Mouse (Mus musculus) heart, adult 2 months (tissue): ENCODE results near the gene Arhgap42. TPM values are rescaled to one million over a fixed set of nuclear protein-coding genes. Genes with fewer than 3 reads are reported as not detected.

Experiments used
- DNase-seq, 2 experiments: peaks; one replicate each; pipeline ENCODE4 v3.0.0; 2021
- H3K27ac ChIP-seq: fragments of 200-600 bp; 2 replicates; pipeline ENCODE4 v1.8.1; 2022
- H3K27me3 ChIP-seq: fragments of 200-500 bp; 2 replicates; pipeline ENCODE4 v1.6.1; 2012; ENCODE audit warnings: mild to moderate bottlenecking, low read length, inconsistent platforms, mixed read lengths; ENCODE audit not compliant: control insufficient read depth, insufficient read depth
- H3K36me3 ChIP-seq: fragments of 200-500 bp; 2 replicates; pipeline ENCODE4 v1.6.1; 2012; ENCODE audit warnings: low read length, inconsistent platforms; ENCODE audit not compliant: control insufficient read depth, insufficient read depth
- H3K4me1 ChIP-seq: fragments of 200-500 bp; 2 replicates; pipeline ENCODE4 v1.6.1; 2011; ENCODE audit warnings: low read length; ENCODE audit not compliant: control insufficient read depth, insufficient read depth
- H3K4me3 ChIP-seq: fragments of 200-600 bp; 2 replicates; pipeline ENCODE4 v1.8.1; 2022
- H3K79me2 ChIP-seq: fragments of 200-500 bp; replicated peaks from 2 replicates; pipeline ENCODE4 v1.6.1; 2012; ENCODE audit warnings: mild to moderate bottlenecking, inconsistent platforms, low read length, moderate library complexity, mixed read lengths; ENCODE audit not compliant: control insufficient read depth, insufficient read depth
- H3K9ac ChIP-seq: fragments of 200-500 bp; 2 replicates; pipeline ENCODE4 v1.6.1; 2012; ENCODE audit warnings: low read depth, mild to moderate bottlenecking, control low read depth, inconsistent platforms, low read length, mixed read lengths
- CTCF ChIP-seq: fragments of 200-600 bp; IDR thresholded peaks from 2 replicates; pipeline ENCODE4 v1.8.1; 2022; ENCODE audit warnings: antibody characterized with exemption, mild to moderate bottlenecking, moderate library complexity
- EP300 ChIP-seq: fragments of 200-500 bp; IDR thresholded peaks from 2 replicates; pipeline ENCODE4 v1.6.1; 2011; ENCODE audit warnings: low read depth, low read length, control low read depth; ENCODE audit not compliant: insufficient read depth
- POLR2A ChIP-seq: fragments of 200-500 bp; IDR thresholded peaks from 2 replicates; pipeline ENCODE4 v1.6.1; 2011; ENCODE audit warnings: mild to moderate bottlenecking, low read depth, low read length, control low read depth; ENCODE audit not compliant: insufficient read depth
- WGBS: fragments of 180-500 bp; shearing (Covaris S2); methylation state at CpG from one replicate; pipeline ENCODE4 v1.1.7; 2018; 5-methylcytosine and 5-hydroxymethylcytosine counted together
- intact Hi-C: fragments of 180-260 bp; cut with DNase I; formaldehyde crosslinking; loops from one replicate; pipeline ENCODE4 v1.15.1; 2025
- polyA plus RNA-seq: library from polyadenylated mRNA; depleted of rRNA; stranded (reverse); fragments of >200 nt; gene quantifications from 2 replicates; pipeline ENCODE4 v1.2.3, GENCODE M21; 2012
- total RNA-seq, 2 experiments: library from RNA; stranded (reverse); gene quantifications; 2 replicates each; pipeline ENCODE4 v1.2.3; 2021

Gene Arhgap42
- total and polyA plus RNA-seq, 3 experiments: 1.7 to 8.3 (median 8.0) TPM

DNA sequence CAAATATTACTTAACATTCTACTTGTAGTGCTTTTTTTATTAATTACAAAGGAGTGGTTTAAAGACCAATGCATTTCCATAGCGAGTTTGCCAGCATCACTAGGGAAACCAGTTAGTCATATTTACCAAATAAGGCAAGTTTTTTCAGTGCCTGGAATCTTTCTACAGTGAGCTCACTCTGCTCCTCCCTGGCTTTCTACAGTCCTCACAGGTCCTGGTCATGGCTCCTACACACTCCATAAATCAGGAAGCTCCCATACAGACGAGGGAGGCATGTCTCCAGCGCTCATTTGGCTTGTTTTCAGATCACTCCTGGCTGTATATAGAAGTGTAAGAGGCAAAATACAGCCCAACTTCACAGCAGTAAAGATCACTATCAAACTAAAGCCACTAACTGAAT, 134.1 kb downstream of the Arhgap42 start:
- Histone ChIP-seq H3K9ac (no peak overlapping the region), H3K4me1 (peaks cover 1% of the 10 kb centered on the region), H3K27me3 (no peaks in the 10 kb centered on the region), H3K79me2 (no peaks in the 10 kb centered on the region), H3K36me3 (no peaks in the 10 kb centered on the region), H3K4me3 (no peak overlapping the region), H3K27ac (no peak overlapping the region)
- no peak for DNase-seq
- 66% methylated on average over 3 of the region's 3 CpGs for WGBS
- TF ChIP-seq POLR2A (no peak), CTCF (no peak), EP300 (no peak)
- intact Hi-C loops: no loop called here

DNA sequence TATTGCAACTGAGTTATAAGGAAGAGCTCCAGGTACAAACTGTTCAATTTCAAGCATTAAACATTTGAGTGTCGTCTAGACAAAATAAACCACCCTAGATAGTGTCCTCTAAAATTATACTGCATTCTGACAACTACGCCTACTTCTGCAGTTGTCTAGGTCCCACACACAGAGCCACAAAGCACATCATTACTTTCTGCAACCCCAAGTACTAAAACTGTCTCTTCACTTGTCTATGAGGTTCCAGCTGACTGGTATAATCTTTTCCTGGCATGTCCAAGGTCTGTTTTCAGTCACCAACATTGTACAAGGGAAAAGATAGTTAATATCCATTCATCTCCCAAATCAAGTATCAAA, 136.8 kb downstream of the Arhgap42 start:
- Histone ChIP-seq H3K79me2 (no peaks in the 10 kb centered on the region), H3K27ac (no peak overlapping the region), H3K9ac (no peak overlapping the region), H3K4me3 (no peak overlapping the region), H3K27me3 (no peaks in the 10 kb centered on the region), H3K4me1 (no peaks in the 10 kb centered on the region; the same call in 1 of the 2 replicates), H3K36me3 (no peaks in the 10 kb centered on the region)
- no peak for TF ChIP-seq CTCF
- TF ChIP-seq EP300: no peak
- no peak for TF ChIP-seq POLR2A
- DNase-seq: no peak
- intact Hi-C loops: no loop called here
- 94% methylated on average over 2 of the region's 2 CpGs for WGBS

DNA sequence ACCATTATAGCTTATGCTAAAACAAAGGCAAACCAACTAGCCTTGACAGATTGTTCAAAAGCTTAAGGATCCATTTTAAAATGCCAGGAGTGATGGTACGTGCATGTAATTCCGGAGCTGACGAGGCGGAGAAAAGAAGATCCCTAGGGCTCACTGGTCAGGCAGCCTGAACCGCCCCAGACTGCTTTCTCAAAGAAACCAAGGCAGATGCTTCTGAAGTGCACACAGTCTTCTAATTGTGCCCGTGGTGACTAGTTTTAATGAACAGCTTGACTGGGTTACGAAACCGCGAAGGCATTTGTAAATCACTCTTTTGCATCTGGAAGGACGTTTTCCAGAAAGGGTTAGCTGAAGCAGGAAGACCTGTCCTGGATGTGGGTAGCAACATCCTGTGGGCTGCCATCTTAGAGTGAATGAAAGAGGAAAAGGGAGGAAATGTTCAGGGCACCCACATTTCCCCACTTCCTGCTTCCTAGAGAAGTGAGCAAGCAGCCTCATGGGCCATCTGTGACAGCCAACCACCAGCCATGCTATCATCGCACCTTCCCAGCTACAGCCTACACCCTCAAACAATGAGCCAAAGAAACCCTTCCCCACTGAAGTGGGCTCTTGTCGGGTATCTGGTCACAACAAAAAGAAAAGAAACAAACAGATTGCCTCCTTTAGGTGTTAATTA, 137.3 kb downstream of the Arhgap42 start:
- Histone ChIP-seq H3K4me1 (no peaks in the 10 kb centered on the region; the same call in 1 of the 2 replicates), H3K36me3 (no peaks in the 10 kb centered on the region), H3K9ac (no peak overlapping the region), H3K79me2 (no peaks in the 10 kb centered on the region), H3K27ac (no peak overlapping the region), H3K4me3 (no peak overlapping the region), H3K27me3 (no peaks in the 10 kb centered on the region)
- intact Hi-C loops: no loop called here
- no peak for DNase-seq
- WGBS: 87% methylated on average over 12 of the region's 12 CpGs
- TF ChIP-seq POLR2A (no peak), CTCF (no peak), EP300 (no peak)

DNA sequence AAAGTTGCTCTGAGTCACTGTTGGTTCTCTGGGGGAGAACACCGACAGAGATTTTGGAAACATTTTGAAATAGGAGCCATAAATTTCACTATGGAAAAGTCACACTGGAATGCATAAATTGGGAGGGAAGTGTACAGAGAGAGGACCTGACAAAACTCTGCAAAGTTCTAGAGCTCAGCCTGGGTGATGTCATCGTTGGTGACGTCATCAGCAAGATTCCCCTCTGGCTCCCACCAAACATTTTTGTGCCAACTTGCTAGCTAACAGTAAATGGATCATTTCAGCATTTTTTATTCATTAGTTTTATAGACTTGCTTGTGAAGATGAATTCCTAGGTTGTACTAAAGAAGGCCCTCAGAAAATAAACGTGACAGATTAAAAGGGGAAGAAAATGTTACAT, 137.8 kb downstream of the Arhgap42 start:
- no peaks in the 10 kb centered on the region for H3K36me3 ChIP-seq
- H3K27me3 ChIP-seq: no peaks in the 10 kb centered on the region
- no peak overlapping the region for H3K4me3 ChIP-seq
- TF ChIP-seq POLR2A: no peak
- no peak for TF ChIP-seq CTCF
- TF ChIP-seq EP300: no peak
- no peak for DNase-seq
- H3K9ac ChIP-seq: no peak overlapping the region
- H3K27ac ChIP-seq: no peak overlapping the region
- WGBS: 63% methylated on average over 4 of the region's 4 CpGs
- H3K4me1 ChIP-seq: no peaks in the 10 kb centered on the region; the same call in 1 of the 2 replicates
- no peaks in the 10 kb centered on the region for H3K79me2 ChIP-seq
- intact Hi-C loops: no loop called here

DNA sequence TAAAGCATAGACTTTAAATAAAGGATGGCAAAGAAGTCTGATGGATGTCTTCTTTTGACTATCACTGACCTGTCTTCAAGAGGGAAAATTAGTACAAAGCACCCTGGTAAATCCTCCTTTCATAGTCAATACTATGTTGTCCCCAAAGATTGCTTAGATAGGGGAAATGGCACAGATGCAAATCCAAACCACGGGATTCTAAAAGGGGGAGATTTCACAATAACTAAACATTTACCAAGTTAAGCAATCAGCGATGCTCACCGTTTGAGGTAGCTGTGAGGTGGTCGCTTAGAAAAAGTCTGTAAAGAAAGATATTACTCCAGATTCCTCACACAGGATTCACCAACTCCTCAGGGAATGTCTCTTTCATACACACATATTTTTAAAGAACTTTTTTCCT, 141.1 kb downstream of the Arhgap42 start:
- Histone ChIP-seq H3K27me3 (no peaks in the 10 kb centered on the region), H3K4me1 (no peaks in the 10 kb centered on the region), H3K27ac (no peak overlapping the region), H3K79me2 (no peaks in the 10 kb centered on the region), H3K9ac (no peak overlapping the region), H3K4me3 (no peak overlapping the region), H3K36me3 (no peaks in the 10 kb centered on the region)
- no peak for DNase-seq
- intact Hi-C loops: no loop called here
- TF ChIP-seq POLR2A (no peak), CTCF (no peak), EP300 (no peak)
- 85% methylated on average over 4 of the region's 4 CpGs for WGBS

DNA sequence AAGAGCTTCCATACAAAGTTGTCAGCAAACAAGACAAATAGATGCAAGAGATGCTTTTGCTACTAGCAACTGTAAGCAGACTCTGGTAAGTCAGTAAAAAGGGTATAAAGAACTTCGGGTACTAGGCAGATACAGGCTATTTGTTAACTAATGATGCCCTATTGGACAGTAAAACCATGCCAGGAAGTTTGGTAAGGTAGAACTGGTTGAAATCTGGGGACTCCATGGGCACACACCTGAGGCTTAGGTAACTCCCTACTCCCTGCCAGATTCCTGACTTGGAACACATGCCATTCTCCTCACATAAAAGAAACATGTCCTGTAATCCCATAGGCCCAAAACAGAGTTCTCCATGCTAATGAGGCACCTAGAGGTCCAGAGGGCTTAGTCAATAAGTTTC, 142.1 kb downstream of the Arhgap42 start:
- no peak for TF ChIP-seq CTCF
- no peak for TF ChIP-seq POLR2A
- no peak for TF ChIP-seq EP300
- no peaks in the 10 kb centered on the region for H3K4me1 ChIP-seq
- WGBS: 83% methylated on average over 1 of the region's 1 CpGs
- no peaks in the 10 kb centered on the region for H3K27me3 ChIP-seq
- no peak for DNase-seq
- no peak overlapping the region for H3K4me3 ChIP-seq
- no peak overlapping the region for H3K27ac ChIP-seq
- no peak overlapping the region for H3K9ac ChIP-seq
- no peaks in the 10 kb centered on the region for H3K79me2 ChIP-seq
- intact Hi-C loops: no loop called here
- no peaks in the 10 kb centered on the region for H3K36me3 ChIP-seq
